8 mouse cellular contexts compared by ENCODE assay signal in genomic region chrX:100739443-100739842, GRCm38 (mm10). TPM values are rescaled to one million over a fixed set of nuclear protein-coding genes. Genes with fewer than 3 reads are reported as not detected.
DNase-seq lines count a peak whose midpoint lies in the region; ATAC-seq lines count a peak whose summit lies in the region.

No protein-coding gene starts in this region.

- peaks cover 37% of the 10 kb centered on the region for H3K27me3 ChIP-seq in limb, embryonic 12.5 days

- DNase-seq in frontal cortex, postnatal 36 days (ENCODE audit: low spot score in 2 of 2), result peak; percentile 11 to 13
- DNase-seq in frontal cortex, postnatal 14 days (ENCODE audit: low spot score in 2 of 2), result no peak
- peak; percentile 42 to 53 for DNase-seq in right cerebral cortex, postnatal 10 days (ENCODE audit: low spot score in 2 of 2)
- no peak for DNase-seq in right cerebral cortex, postnatal 14 days
- DNase-seq in right cerebral cortex, postnatal 4 days, result peak; percentile 21
- no peak for DNase-seq in adrenal gland, postnatal 10 days

- H3K4me3 ChIP-seq in limb, embryonic 12.5 days (replicated peaks), result peak overlapping the region; percentile 31

- no peaks in the 10 kb centered on the region for H3K36me3 ChIP-seq in limb, embryonic 12.5 days

- H3K9ac ChIP-seq in limb, embryonic 12.5 days (replicated peaks), result no peak overlapping the region; the same call in 1 of the 2 replicates

- H3K9me3 ChIP-seq in limb, embryonic 12.5 days, result 0 out of 2 replicates have a peak, but pooled peaks cover 6% of the 10 kb centered on the region

- WGBS in limb, embryonic 12.5 days, result 23% methylated on average over 10 of the region's 10 CpGs

- H3K27ac ChIP-seq in limb, embryonic 12.5 days, result no peak overlapping the region

- H3K4me1 ChIP-seq in limb, embryonic 12.5 days (replicated peaks), result no peaks in the 10 kb centered on the region

- peak; percentile 86 for ATAC-seq in limb, embryonic 12.5 days (ENCODE audit: insufficient number of reproducible peaks, insufficient read depth, low FRiP score, low TSS enrichment, low read depth)
- no peak for ATAC-seq in CD4-positive, CD25-positive, alpha-beta regulatory T cell, adult 4 months

- H3K4me2 ChIP-seq in limb, embryonic 12.5 days, result peak overlapping the region; percentile 58

RNA-seq across cellular contexts. Expression of gene Gdpd2, which starts 9.8 kb away (rescaled TPM):
- 1.7 and 1.9 TPM in 2 replicates for polyA plus RNA-seq in limb, embryonic 12.5 days (2016; fragmentation: Nextera tagmentation; extraction: Ambion mirVana)
- total RNA-seq in adrenal gland, postnatal 10 days (2021), result 1 to 10 TPM in 1 of 2 experiments, under 1 TPM in 1; 0.69 to 1.2 TPM
- polyA plus RNA-seq in CD4-positive, CD25-positive, alpha-beta regulatory T cell, adult 4 months (2017; shearing (Covaris generic)), result not detected

RNA-seq across cellular contexts. Expression of gene Dlg3, which starts 28.1 kb away (rescaled TPM):
- polyA plus RNA-seq in limb, embryonic 12.5 days (2016; fragmentation: Nextera tagmentation; extraction: Ambion mirVana), result 15.7 and 17.6 TPM in 2 replicates
- 10 to 100 TPM; 20.2 to 29.0 TPM for total RNA-seq in adrenal gland, postnatal 10 days (2021)
- polyA plus RNA-seq in CD4-positive, CD25-positive, alpha-beta regulatory T cell, adult 4 months (2017; shearing (Covaris generic)), result 1 to 10 TPM; 4.1 to 6.4 TPM

Comparison
In these comparisons a context has a peak if more than half of its experiments do, and no peak if none do; other contexts are left out.
1. DNase-seq: peak in frontal cortex, postnatal 36 days (2 of 2), right cerebral cortex, postnatal 10 days (2 of 2) and right cerebral cortex, postnatal 4 days (single experiment); none in frontal cortex, postnatal 14 days (0 of 2), right cerebral cortex, postnatal 14 days (single experiment) and adrenal gland, postnatal 10 days (single experiment).